In genomic region chr1:170299496-170299895, GRCm38 (mm10) we compare ENCODE assay signal across 34 mouse cellular contexts. TPM values are rescaled to one million over a fixed set of nuclear protein-coding genes. Genes with fewer than 3 reads are reported as not detected.
DNase-seq lines count a peak whose midpoint lies in the region; ATAC-seq and TF ChIP-seq lines count a peak whose summit lies in the region.
"Had no signal": no experiment of that assay in that cellular context is flagged by ENCODE, and none has a peak within 500 bp of the region (broad histone marks: within the 10 kb centered on the region; RNA-seq: fewer than 3 reads in every experiment).

No protein-coding gene starts in this region.

- no peaks in the 10 kb centered on the region for H3K4me1 ChIP-seq in kidney, embryonic 14.5 days (ENCODE audit: control insufficient read depth, insufficient read depth, low read length)
- no peaks in the 10 kb centered on the region for H3K4me1 ChIP-seq in kidney, postnatal 0 days (replicated peaks; ENCODE audit: insufficient read depth, low read length)
- no peaks in the 10 kb centered on the region for H3K4me1 ChIP-seq in forebrain, embryonic 13.5 days
- H3K4me1 ChIP-seq: embryonic facial prominence, embryonic 13.5 days; hindbrain, embryonic 12.5 days; hindbrain, embryonic 15.5 days had no signal

- 35% methylated on average over 4 of the region's 4 CpGs for WGBS in kidney, embryonic 14.5 days
- 38% methylated on average over 4 of the region's 4 CpGs for WGBS in kidney, postnatal 0 days
- 87% methylated on average over 4 of the region's 4 CpGs for WGBS in forebrain, embryonic 13.5 days

- no peaks in the 10 kb centered on the region for H3K27me3 ChIP-seq in kidney, embryonic 14.5 days (ENCODE audit: control insufficient read depth, insufficient read depth, low read length)
- no peaks in the 10 kb centered on the region for H3K27me3 ChIP-seq in kidney, postnatal 0 days (ENCODE audit: insufficient read depth, low read length)
- no peaks in the 10 kb centered on the region for H3K27me3 ChIP-seq in forebrain, embryonic 13.5 days
- H3K27me3 ChIP-seq: embryonic facial prominence, embryonic 13.5 days; forebrain, embryonic 12.5 days; hindbrain, embryonic 12.5 days; hindbrain, embryonic 15.5 days; Patski had no signal

- no peak overlapping the region for H3K27ac ChIP-seq in kidney, embryonic 14.5 days (ENCODE audit: low read depth, low read length)
- H3K27ac ChIP-seq in kidney, postnatal 0 days: no peak overlapping the region
- no peak overlapping the region for H3K27ac ChIP-seq in forebrain, embryonic 13.5 days
- H3K27ac ChIP-seq: embryonic facial prominence, embryonic 13.5 days; forebrain, embryonic 12.5 days; heart, adult 2 months; hindbrain, embryonic 12.5 days; hindbrain, embryonic 15.5 days had no signal

- no peaks in the 10 kb centered on the region for H3K9me3 ChIP-seq in kidney, embryonic 14.5 days (ENCODE audit: control insufficient read depth, low read length)
- H3K9me3 ChIP-seq in kidney, postnatal 0 days (replicated peaks; ENCODE audit: low read length): no peaks in the 10 kb centered on the region
- H3K9me3 ChIP-seq in forebrain, embryonic 13.5 days (replicated peaks): no peaks in the 10 kb centered on the region
- H3K9me3 ChIP-seq: embryonic facial prominence, embryonic 10.5 days; embryonic facial prominence, embryonic 13.5 days; forebrain, embryonic 12.5 days; G1E; hindbrain, embryonic 12.5 days; hindbrain, embryonic 15.5 days had no signal

- no peak for TF ChIP-seq CTCF in kidney, postnatal 0 days (IDR thresholded peaks at IDR 0.05; ENCODE audit: low read depth)

- ATAC-seq in kidney, embryonic 14.5 days (ENCODE audit: low FRiP score, low TSS enrichment): peak; percentile 69; the same call in 1 of the 2 replicates
- no peak for ATAC-seq in kidney, postnatal 0 days (replicated peaks; ENCODE audit: low FRiP score, low read depth)
- ATAC-seq in granulocyte monocyte progenitor cell, adult 5-6 weeks (replicated peaks; ENCODE audit: poor library complexity, severe bottlenecking): peak; percentile 55
- ATAC-seq in forebrain, embryonic 13.5 days: no peak
- ATAC-seq: forebrain, embryonic 16.5 days; Patski had no signal

- H3K4me2 ChIP-seq in kidney, embryonic 14.5 days (replicated peaks; ENCODE audit: low read depth, low read length): no peak overlapping the region
- H3K4me2 ChIP-seq in kidney, postnatal 0 days (ENCODE audit: low read length): no peak overlapping the region
- no peak overlapping the region for H3K4me2 ChIP-seq in forebrain, embryonic 13.5 days
- H3K4me2 ChIP-seq: embryonic facial prominence, embryonic 13.5 days; forebrain, embryonic 12.5 days; heart, embryonic 11.5 days; hindbrain, embryonic 12.5 days; hindbrain, embryonic 15.5 days had no signal

- DNase-seq in kidney, postnatal 14 days: no peak
- DNase-seq in kidney, postnatal 0 days (ENCODE audit: low spot score): peak; percentile 9
- no peak for DNase-seq in kidney, postnatal 10 days
- DNase-seq in adrenal gland, adult (ENCODE audit: inconsistent age in 2 of 2, low spot score in 1 of 2): no peak
- DNase-seq: adrenal gland, adult 2 months; adrenal gland, postnatal 14 days; B cell, adult 2 months; cerebellum, adult 11 months; cerebellum, adult 2 months; cerebellum, adult 9-11 months; cerebellum, postnatal 25 days; embryo, embryonic 11 days; gastrocnemius, postnatal 10 days; gastrocnemius, postnatal 36 days; heart, adult 2 months had no signal

- H3K4me3 ChIP-seq in kidney, embryonic 14.5 days (ENCODE audit: low read length): no peak overlapping the region
- no peak overlapping the region for H3K4me3 ChIP-seq in kidney, postnatal 0 days (replicated peaks; ENCODE audit: low read depth, low read length)
- no peak overlapping the region for H3K4me3 ChIP-seq in forebrain, embryonic 13.5 days
- H3K4me3 ChIP-seq: embryonic facial prominence, embryonic 10.5 days; embryonic facial prominence, embryonic 13.5 days; erythroblast, embryonic 14.5 days; forebrain, embryonic 12.5 days; heart, adult 2 months; hindbrain, embryonic 12.5 days; hindbrain, embryonic 15.5 days had no signal

- H3K9ac ChIP-seq in kidney, embryonic 14.5 days (ENCODE audit: low read depth, low read length): no peak overlapping the region
- H3K9ac ChIP-seq in kidney, postnatal 0 days (ENCODE audit: low read depth, low read length): no peak overlapping the region
- no peak overlapping the region for H3K9ac ChIP-seq in forebrain, embryonic 13.5 days
- H3K9ac ChIP-seq: embryonic facial prominence, embryonic 13.5 days; forebrain, embryonic 12.5 days; hindbrain, embryonic 12.5 days; hindbrain, embryonic 15.5 days had no signal

- no peaks in the 10 kb centered on the region for H3K36me3 ChIP-seq in kidney, embryonic 14.5 days (ENCODE audit: control insufficient read depth, insufficient read depth, low read length)
- no peaks in the 10 kb centered on the region for H3K36me3 ChIP-seq in kidney, postnatal 0 days (ENCODE audit: insufficient read depth, low read length)
- H3K36me3 ChIP-seq in forebrain, embryonic 13.5 days (ENCODE audit: poor library complexity, severe bottlenecking): 0 out of 2 replicates have a peak, but pooled peaks cover 9% of the 10 kb centered on the region
- H3K36me3 ChIP-seq: embryonic facial prominence, embryonic 10.5 days; embryonic facial prominence, embryonic 13.5 days; G1E; hindbrain, embryonic 12.5 days; hindbrain, embryonic 15.5 days had no signal

RNA-seq across cellular contexts. Expression of gene Gm7694, which starts 6.6 kb away (rescaled TPM):
- 3.5 and 6.0 TPM in 2 replicates for polyA plus RNA-seq in kidney, embryonic 14.5 days (2014; fragmentation: Nextera tagmentation; extraction: Ambion mirVana)
- polyA plus RNA-seq in kidney, postnatal 0 days (2015; fragmentation: Nextera tagmentation; extraction: Ambion mirVana): 5.6 and 6.1 TPM in 2 replicates
- 1.9 and 7.8 TPM in 2 replicates for total RNA-seq in granulocyte monocyte progenitor cell, adult 5-6 weeks (2014; fragmentation: Nextera tagmentation)
- total RNA-seq in granulocyte monocyte progenitor cell, adult 5-6 weeks (2017): 2.1 and 2.8 TPM in 2 replicates
- polyA plus RNA-seq in forebrain, embryonic 13.5 days (2015; fragmentation: Nextera tagmentation; extraction: Ambion mirVana): 4.4 and 4.7 TPM in 2 replicates

RNA-seq across cellular contexts. Expression of gene Spata46, which starts 9.1 kb away (rescaled TPM):
- 2.0 TPM in 2 replicates for polyA plus RNA-seq in kidney, embryonic 14.5 days (2014; fragmentation: Nextera tagmentation; extraction: Ambion mirVana)
- 0.62 and 1.0 TPM in 2 replicates for polyA plus RNA-seq in kidney, postnatal 0 days (2015; fragmentation: Nextera tagmentation; extraction: Ambion mirVana)
- not detected in 2 replicates for total RNA-seq in granulocyte monocyte progenitor cell, adult 5-6 weeks (2014; fragmentation: Nextera tagmentation)
- not detected in 2 replicates for total RNA-seq in granulocyte monocyte progenitor cell, adult 5-6 weeks (2017)
- 1.9 and 2.1 TPM in 2 replicates for polyA plus RNA-seq in forebrain, embryonic 13.5 days (2015; fragmentation: Nextera tagmentation; extraction: Ambion mirVana)
- total RNA-seq: adrenal gland, adult 2 months; adrenal gland, postnatal 14 days; adrenal gland, postnatal 4 days; CH12.LX; G1E; gastrocnemius, adult 18-20 months; gastrocnemius, postnatal 10 days; gastrocnemius, postnatal 36 days; heart, adult 2 months; heart, postnatal 25 days; hematopoietic stem cell, adult 5-6 weeks had no signal
- polyA plus RNA-seq: adrenal gland, adult 2 months; cerebellum, adult 2 months; cortical plate, adult 2 months; erythroblast, embryonic 14.5 days; G1E had no signal

RNA-seq across cellular contexts. Expression of gene Sh2d1b1, which starts 22.4 kb away (rescaled TPM):
- polyA plus RNA-seq in kidney, embryonic 14.5 days (2014; fragmentation: Nextera tagmentation; extraction: Ambion mirVana): 0.11 TPM in 1 of 2 replicates, not detected in the other
- polyA plus RNA-seq in kidney, postnatal 0 days (2015; fragmentation: Nextera tagmentation; extraction: Ambion mirVana): 0.17 and 0.20 TPM in 2 replicates
- total RNA-seq in granulocyte monocyte progenitor cell, adult 5-6 weeks (2014; fragmentation: Nextera tagmentation): 3.6 and 7.0 TPM in 2 replicates
- 3.1 and 4.5 TPM in 2 replicates for total RNA-seq in granulocyte monocyte progenitor cell, adult 5-6 weeks (2017)
- 0.06 TPM in 1 of 2 replicates, not detected in the other for polyA plus RNA-seq in forebrain, embryonic 13.5 days (2015; fragmentation: Nextera tagmentation; extraction: Ambion mirVana)
- total RNA-seq: adrenal gland, postnatal 14 days; gastrocnemius, adult 18-20 months; gastrocnemius, postnatal 10 days; gastrocnemius, postnatal 36 days had no signal
- polyA plus RNA-seq: cortical plate, adult 2 months; embryonic facial prominence, embryonic 10.5 days; embryonic facial prominence, embryonic 13.5 days; erythroblast, embryonic 14.5 days; forebrain, embryonic 16.5 days; G1E; hindbrain, embryonic 12.5 days had no signal

Comparison
In these comparisons a context has a peak if more than half of its experiments do, and no peak if none do; other contexts are left out.
1. ATAC-seq: peak in kidney, embryonic 14.5 days (single experiment) and granulocyte monocyte progenitor cell, adult 5-6 weeks (single experiment); none in kidney, postnatal 0 days (single experiment) and forebrain, embryonic 13.5 days (single experiment).